Mouse (Mus musculus): ENCODE measurements around the gene Mtg2.

DNA sequence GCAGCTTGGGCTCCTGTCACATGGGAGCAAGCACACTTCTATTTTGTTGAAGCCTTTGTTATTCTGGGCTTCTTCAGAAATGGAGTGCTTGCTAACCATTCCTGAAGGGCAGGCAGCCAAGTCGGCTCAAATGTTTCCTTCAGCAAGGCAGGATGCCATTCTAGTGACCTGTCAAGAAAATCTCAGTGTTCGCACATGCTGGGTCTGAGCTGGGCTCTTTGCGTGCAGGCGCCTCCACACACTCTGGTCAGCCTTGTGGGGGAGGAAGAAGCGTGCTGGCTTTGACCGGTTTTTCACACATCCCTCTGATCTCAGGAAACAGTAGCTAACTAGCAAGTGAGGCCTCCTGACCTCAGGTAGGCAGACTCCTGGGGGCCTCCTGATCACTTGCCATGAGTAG lies 44.9 kb downstream of the Mtg2 start:
- TF ChIP-seq GATA1 (IDR thresholded peaks at IDR 0.05; ENCODE audit: borderline replicate concordance, low read length) (no peak), FLI1 (IDR thresholded peaks at IDR 0.05; ENCODE audit: low read length) (no peak)
